Mouse (Mus musculus) MEL (cell line): Measurements from ENCODE around the gene Oca2. TPM values are rescaled to one million over a fixed set of nuclear protein-coding genes. Genes with fewer than 3 reads are reported as not detected.

Experiments
- DNase-seq: peaks from one replicate; pipeline ENCODE4 v3.0.0; 2011; ENCODE audit warnings: low read depth, low spot score
- H3K27ac ChIP-seq: 2 replicates; pipeline ENCODE4 v1.5.1; 2012; ENCODE audit warnings: low read depth, mild to moderate bottlenecking, control low read depth, low read length, moderate library complexity; ENCODE audit not compliant: control insufficient read depth
- H3K27me3 ChIP-seq, 2 experiments: fragments of 150-350 bp in 1 of 2; sonication (generic) in 1 of 2; 2 replicates each; pipeline ENCODE4 v1.6.1; 2012; ENCODE audit warnings: low read length in 2 of 2, mild to moderate bottlenecking in 2 of 2, improper control_type of control experiment in 1 of 2, moderate library complexity in 1 of 2; ENCODE audit not compliant: insufficient read depth in 2 of 2, control insufficient read depth in 1 of 2
- H3K36me3 ChIP-seq, 2 experiments: 2 replicates each; pipeline ENCODE4 v1.6.1; 2012 to 2014; ENCODE audit warnings: low read length in 2 of 2, improper control_type of control experiment in 1 of 2, inconsistent platforms in 1 of 2, mild to moderate bottlenecking in 1 of 2; ENCODE audit not compliant: insufficient read depth in 2 of 2, control insufficient read depth in 1 of 2
- H3K4me1 ChIP-seq, 2 experiments: fragments of 150-350 bp in 1 of 2; sonication (generic) in 1 of 2; 2 replicates each; pipeline ENCODE4 v1.6.1; 2012; ENCODE audit warnings: low read length in 2 of 2, improper control_type of control experiment in 1 of 2, mild to moderate bottlenecking in 1 of 2; ENCODE audit not compliant: insufficient read depth in 2 of 2, control insufficient read depth in 1 of 2
- H3K4me3 ChIP-seq, 2 experiments: fragments of 150-350 bp in 1 of 2; sonication (generic) in 1 of 2; 2 replicates each; pipeline ENCODE4 v1.5.1; 2012; ENCODE audit warnings: low read depth in 2 of 2, low read length in 2 of 2, mild to moderate bottlenecking in 2 of 2, moderate library complexity in 2 of 2, control low read depth in 1 of 2, improper control_type of control experiment in 1 of 2; ENCODE audit not compliant: control insufficient read depth in 1 of 2, insufficient read depth in 1 of 2
- H3K79me2 ChIP-seq: 2 replicates; pipeline ENCODE4 v1.6.1; 2012; ENCODE audit warnings: mild to moderate bottlenecking, low read length, moderate library complexity; ENCODE audit not compliant: control insufficient read depth, poor library complexity, insufficient read depth
- H3K9ac ChIP-seq: 2 replicates; pipeline ENCODE4 v1.6.1; 2012; ENCODE audit warnings: low read depth, mild to moderate bottlenecking, control low read depth, low read length, moderate library complexity; ENCODE audit not compliant: control insufficient read depth, poor library complexity, severe bottlenecking
- H3K9me3 ChIP-seq: fragments of 150-350 bp; sonication (generic); replicated peaks from 2 replicates; pipeline ENCODE4 v1.6.1; 2012; ENCODE audit warnings: mild to moderate bottlenecking, low read length, improper control_type of control experiment, moderate library complexity; ENCODE audit not compliant: insufficient read depth
- BHLHE40 ChIP-seq: IDR thresholded peaks from 2 replicates; pipeline ENCODE4 v1.6.1; 2012; ENCODE audit warnings: low read depth, mild to moderate bottlenecking, inconsistent platforms, low read length, improper control_type of control experiment, borderline replicate concordance
- CTCF ChIP-seq, 3 experiments: IDR thresholded peaks in 2 of 3; conservative IDR thresholded peaks in 1 of 3; 2 replicates each; pipeline ENCODE4 v1.5.1; 2011 to 2012; ENCODE audit warnings: low read length in 3 of 3, low read depth in 2 of 3, mild to moderate bottlenecking in 2 of 3, improper control_type of control experiment in 1 of 3, inconsistent platforms in 1 of 3, mixed read lengths in 1 of 3, moderate library complexity in 1 of 3; ENCODE audit not compliant: control insufficient read depth in 1 of 3, insufficient read depth in 1 of 3, poor library complexity in 1 of 3, severe bottlenecking in 1 of 3
- ELF1 ChIP-seq: IDR thresholded peaks from 2 replicates; pipeline ENCODE4 v1.6.1; 2014; ENCODE audit warnings: low read depth, mild to moderate bottlenecking, inconsistent platforms, low read length, improper control_type of control experiment, moderate library complexity
- EP300 ChIP-seq, 2 experiments: IDR thresholded peaks; 2 replicates each; pipeline ENCODE4 v1.6.1; 2011; ENCODE audit warnings: improper control_type of control experiment in 2 of 2, low read length in 2 of 2, low read depth in 1 of 2, mild to moderate bottlenecking in 1 of 2
- GATA1 ChIP-seq: IDR thresholded peaks from 2 replicates; pipeline ENCODE4 v1.6.1; 2011; ENCODE audit warnings: low read depth, low read length, improper control_type of control experiment
- HCFC1 ChIP-seq: IDR thresholded peaks from 2 replicates; pipeline ENCODE4 v1.6.1; 2012; ENCODE audit warnings: low read depth, mild to moderate bottlenecking, inconsistent platforms, low read length, improper control_type of control experiment, moderate library complexity
- MAFK ChIP-seq: IDR thresholded peaks from 2 replicates; pipeline ENCODE4 v1.6.1; 2011; ENCODE audit warnings: low read depth, mild to moderate bottlenecking, low read length, improper control_type of control experiment, borderline replicate concordance
- MEF2A ChIP-seq: IDR thresholded peaks from 2 replicates; pipeline ENCODE4 v1.6.1; 2014; ENCODE audit warnings: low read depth, mild to moderate bottlenecking, inconsistent platforms, low read length, improper control_type of control experiment; ENCODE audit not compliant: poor library complexity, insufficient replicate concordance, severe bottlenecking; ENCODE audit errors: extremely low read depth
- MYB ChIP-seq: IDR thresholded peaks from 2 replicates; pipeline ENCODE4 v1.6.1; 2011; ENCODE audit warnings: mild to moderate bottlenecking, low read depth, low read length, improper control_type of control experiment
- MYC ChIP-seq: IDR thresholded peaks from 2 replicates; pipeline ENCODE4 v1.6.1; 2011; ENCODE audit warnings: low read depth, mild to moderate bottlenecking, low read length, improper control_type of control experiment, moderate library complexity
- NELFE ChIP-seq: IDR thresholded peaks from 2 replicates; pipeline ENCODE4 v1.6.1; 2011; ENCODE audit warnings: low read depth, low read length, improper control_type of control experiment
- POLR2A ChIP-seq, 2 experiments: IDR thresholded peaks; 2 replicates each; pipeline ENCODE4 v1.6.1; 2011 to 2012; ENCODE audit warnings: low read length in 2 of 2, mild to moderate bottlenecking in 2 of 2, control low read depth in 1 of 2, improper control_type of control experiment in 1 of 2, low read depth in 1 of 2, moderate library complexity in 1 of 2; ENCODE audit not compliant: control insufficient read depth in 1 of 2, insufficient read depth in 1 of 2, poor library complexity in 1 of 2
- POLR2AphosphoS2 ChIP-seq: IDR thresholded peaks from 2 replicates; pipeline ENCODE4 v1.6.1; 2011; ENCODE audit warnings: low read length, improper control_type of control experiment
- TAL1 ChIP-seq: IDR thresholded peaks from 2 replicates; pipeline ENCODE4 v1.6.1; 2012; ENCODE audit warnings: mild to moderate bottlenecking, inconsistent platforms, low read length, moderate library complexity, mixed read lengths
- TCF12 ChIP-seq: IDR thresholded peaks from 2 replicates; pipeline ENCODE4 v1.6.1; 2014; ENCODE audit warnings: low read depth, mild to moderate bottlenecking, inconsistent platforms, low read length, improper control_type of control experiment, moderate library complexity
- UBTF ChIP-seq: IDR thresholded peaks from 2 replicates; pipeline ENCODE4 v1.6.1; 2012; ENCODE audit warnings: low read depth, mild to moderate bottlenecking, inconsistent platforms, low read length, improper control_type of control experiment, moderate library complexity, borderline replicate concordance; ENCODE audit not compliant: insufficient read depth
- ZMIZ1 ChIP-seq: IDR thresholded peaks from 2 replicates; pipeline ENCODE4 v1.6.1; 2012; ENCODE audit warnings: low read depth, mild to moderate bottlenecking, inconsistent platforms, low read length, improper control_type of control experiment, moderate library complexity
- polyA plus RNA-seq, 2 experiments: library from polyadenylated mRNA; stranded (reverse) in 1 of 2; unstranded in 1 of 2; fragments of >175 nt in 1 of 2; fragments of >200 nt in 1 of 2; gene quantifications; 2 replicates each; pipeline versions ENCODE4 v1.2.1 to v1.2.4; 2012; ENCODE audit warnings: low replicate concordance in 2 of 2, low read depth in 1 of 2; ENCODE audit not compliant: insufficient read length in 2 of 2, insufficient read depth in 1 of 2, missing spikeins in 1 of 2
- total RNA-seq: library from RNA; depleted of rRNA; stranded (reverse); fragments of 300-350 nt; gene quantifications from 2 replicates; pipeline ENCODE4 v1.2.3, GENCODE M21; 2012

The Oca2 gene
- total and polyA plus RNA-seq, 3 experiments: not detected

GRCm38 (mm10) chr7:56220811-56221210, 18.7 kb upstream of the Oca2 start:
- no peak for DNase-seq
- Histone ChIP-seq H3K9me3 (no peaks in the 10 kb centered on the region), H3K9ac (no peak overlapping the region), H3K36me3 (peaks cover 0 to 9% of the 10 kb centered on the region in 2 experiments; a peak in 2 of 4 replicates), H3K4me1 (no peaks in the 10 kb centered on the region), H3K4me3 (no peak overlapping the region), H3K27me3 (no peaks in the 10 kb centered on the region), H3K79me2 (no peaks in the 10 kb centered on the region), H3K27ac (no peak overlapping the region)
- TF ChIP-seq EP300 (IDR thresholded peaks at IDR 0.05; ENCODE audit: low read depth in 1 of 2, low read length in 2 of 2) (no peak), MAFK (no peak), ELF1 (no peak), TAL1 (no peak), MYB (no peak), UBTF (no peak), GATA1 (no peak), CTCF (IDR thresholded peaks at IDR 0.05 in 2 of 3, conservative IDR thresholded peaks at IDR 0.05 in 1 of 3; ENCODE audit: control insufficient read depth in 1 of 3, insufficient read depth in 1 of 3, low read depth in 2 of 3, low read length in 3 of 3, poor library complexity in 1 of 3, severe bottlenecking in 1 of 3) (no peak), POLR2A (IDR thresholded peaks at IDR 0.05; ENCODE audit: control insufficient read depth in 1 of 2, insufficient read depth in 1 of 2, low read depth in 1 of 2, low read length in 2 of 2, poor library complexity in 1 of 2) (no peak), TCF12 (no peak), BHLHE40 (no peak), ZMIZ1 (no peak), MYC (no peak)

GRCm38 (mm10) chr7:56235794-56236423, 3.7 kb upstream of the Oca2 start:
- H3K4me1 ChIP-seq: no peaks in the 10 kb centered on the region
- no peak for TF ChIP-seq POLR2AphosphoS2
- H3K36me3 ChIP-seq: no peaks in the 10 kb centered on the region
- no peak overlapping the region for H3K27ac ChIP-seq
- H3K4me3 ChIP-seq: no peak overlapping the region
- H3K9ac ChIP-seq: no peak overlapping the region
- no peaks in the 10 kb centered on the region for H3K9me3 ChIP-seq
- DNase-seq: no peak
- H3K79me2 ChIP-seq: no peaks in the 10 kb centered on the region
- H3K27me3 ChIP-seq: no peaks in the 10 kb centered on the region

GRCm38 (mm10) chr7:56236617-56237016, 2.9 kb upstream of the Oca2 start:
- no peak overlapping the region for H3K27ac ChIP-seq
- H3K4me3 ChIP-seq: no peak overlapping the region
- no peak for DNase-seq
- TF ChIP-seq UBTF (no peak), MEF2A (no peak), ZMIZ1 (no peak), HCFC1 (no peak), NELFE (no peak)
- TF ChIP-seq, all 39 proteins: peak for 0
- H3K27me3 ChIP-seq: no peaks in the 10 kb centered on the region
- H3K9ac ChIP-seq: no peak overlapping the region
- no peaks in the 10 kb centered on the region for H3K79me2 ChIP-seq
- no peaks in the 10 kb centered on the region for H3K9me3 ChIP-seq
- no peaks in the 10 kb centered on the region for H3K36me3 ChIP-seq
- no peaks in the 10 kb centered on the region for H3K4me1 ChIP-seq
